Mouse (Mus musculus) midbrain, embryonic 14.5 days (tissue): ENCODE measurements around the gene Tmem8b. TPM values are rescaled to one million over a fixed set of nuclear protein-coding genes. Genes with fewer than 3 reads are reported as not detected.
A peak's percentile ranks its signal among the peaks of the same experiment; 100 is the strongest.

Experiments
- ATAC-seq: fragments of 200-750 bp; cut with Nextera tagmentation; 2 replicates; pipeline ENCODE4 v1.8.0; 2017; ENCODE audit warnings: moderate number of reproducible peaks, moderate library complexity; ENCODE audit not compliant: low FRiP score, low TSS enrichment
- DNase-seq: peaks from one replicate; pipeline ENCODE4 v3.0.0-alpha.2; 2015
- H3K27ac ChIP-seq: fragments of 300-500 bp; sonication (generic); replicated peaks from 2 replicates; pipeline ENCODE4 v1.5.1; 2014; ENCODE audit warnings: mild to moderate bottlenecking, low read depth, low read length, moderate library complexity
- H3K27me3 ChIP-seq: fragments of 300-500 bp; sonication (generic); 2 replicates; pipeline ENCODE4 v1.6.1; 2014; ENCODE audit warnings: low read length, control low read depth, mixed read lengths; ENCODE audit not compliant: control insufficient read depth, insufficient read depth
- H3K36me3 ChIP-seq: fragments of 300-500 bp; sonication (generic); 2 replicates; pipeline ENCODE4 v1.6.1; 2014; ENCODE audit warnings: low read length, control low read depth; ENCODE audit not compliant: control insufficient read depth, insufficient read depth
- H3K4me1 ChIP-seq: fragments of 300-500 bp; sonication (generic); 2 replicates; pipeline ENCODE4 v1.6.1; 2014; ENCODE audit warnings: mild to moderate bottlenecking, antibody characterized with exemption, low read length, control low read depth; ENCODE audit not compliant: control insufficient read depth, insufficient read depth
- H3K4me2 ChIP-seq: fragments of 300-500 bp; sonication (generic); 2 replicates; pipeline ENCODE4 v1.6.1; 2014; ENCODE audit warnings: mild to moderate bottlenecking, low read length, moderate library complexity
- H3K4me3 ChIP-seq: fragments of 300-500 bp; sonication (generic); replicated peaks from 2 replicates; pipeline ENCODE4 v1.5.1; 2014; ENCODE audit warnings: low read depth, low read length
- H3K9ac ChIP-seq: fragments of 300-500 bp; sonication (generic); replicated peaks from 2 replicates; pipeline ENCODE4 v1.6.1; 2014; ENCODE audit warnings: mild to moderate bottlenecking, low read length, moderate library complexity
- H3K9me3 ChIP-seq: fragments of 300-500 bp; sonication (generic); 2 replicates; pipeline ENCODE4 v1.6.1; 2016; ENCODE audit warnings: low read length, control low read depth, mixed read lengths; ENCODE audit not compliant: control insufficient read depth
- WGBS: fragments of 180-500 bp; shearing (Covaris S2); extraction: QIAGEN DNeasy Blood & Tissue Kit; methylation state at CpG from one replicate; pipeline ENCODE4 v1.1.7; 2014; 5-methylcytosine and 5-hydroxymethylcytosine counted together
- polyA plus RNA-seq: library from polyadenylated mRNA; unstranded; fragments of >200 nt; fragmentation: Nextera tagmentation; extraction: Ambion mirVana; gene quantifications from 2 replicates; pipeline ENCODE4 v1.2.1, GENCODE M21; 2014

Tmem8b gene
- polyA plus RNA-seq, 1 experiment from 2014 or later, result 11.2 TPM

GRCm38 (mm10) chr4:43696561-43696960 is 27.8 kb downstream of the Tmem8b start:
- no peak for ATAC-seq
- no peak for DNase-seq
- H3K4me2 ChIP-seq, result no peak overlapping the region
- no peaks in the 10 kb centered on the region for H3K4me1 ChIP-seq
- H3K27ac ChIP-seq, result no peak overlapping the region
- no peaks in the 10 kb centered on the region for H3K27me3 ChIP-seq
- 89% methylated on average over 13 of the region's 13 CpGs for WGBS
- H3K9me3 ChIP-seq, result no peaks in the 10 kb centered on the region
- no peak overlapping the region for H3K4me3 ChIP-seq
- peaks cover 2% of the 10 kb centered on the region; the same call in 1 of the 2 replicates for H3K36me3 ChIP-seq
- H3K9ac ChIP-seq, result no peak overlapping the region

- H3K27me3 ChIP-seq, result no peaks in the 10 kb centered on the region
- H3K4me1 ChIP-seq, result no peaks in the 10 kb centered on the region
- DNase-seq, result no peak
Observed at GRCm38 (mm10) chr4:43700707-43701106, 31.9 kb downstream of the Tmem8b start, which contains the start of gene Olfr70. TSS of gene Olfr70 (minus strand) at chr4:43700807.

GRCm38 (mm10) chr4:43703439-43703838 is 34.7 kb downstream of the Tmem8b start:
- Histone ChIP-seq H3K27me3 (no peaks in the 10 kb centered on the region), H3K27ac (no peak overlapping the region), H3K9ac (no peak overlapping the region), H3K4me2 (no peak overlapping the region), H3K4me1 (no peaks in the 10 kb centered on the region), H3K4me3 (no peak overlapping the region), H3K36me3 (no peaks in the 10 kb centered on the region), H3K9me3 (no peaks in the 10 kb centered on the region)
- no peak for DNase-seq
- WGBS, result 80% methylated on average over 6 of the region's 6 CpGs
- no peak for ATAC-seq

More at GRCm38 (mm10) chr4:43700707-43701106, 31.9 kb downstream of the Tmem8b start, which contains the start of gene Olfr70:
- H3K9ac ChIP-seq, result no peak within 1 kb of the TSS
- ATAC-seq, result no peak
- no peak within 1 kb of the TSS for H3K4me2 ChIP-seq
- H3K36me3 ChIP-seq, result no peaks in the 10 kb centered on the region
- H3K4me3 ChIP-seq, result no peak within 1 kb of the TSS
- WGBS, result 90% methylated on average over 6 of the region's 6 CpGs
- no peak within 1 kb of the TSS for H3K27ac ChIP-seq
- H3K9me3 ChIP-seq, result no peaks in the 10 kb centered on the region

- H3K9me3 ChIP-seq, result no peaks in the 10 kb centered on the region
Observed at GRCm38 (mm10) chr4:43703851-43704250, 35.1 kb downstream of the Tmem8b start.

GRCm38 (mm10) chr4:43705991-43706390 is 37.2 kb downstream of the Tmem8b start:
- 90% methylated on average over 13 of the region's 13 CpGs for WGBS
- no peak overlapping the region for H3K4me2 ChIP-seq
- no peaks in the 10 kb centered on the region for H3K36me3 ChIP-seq
- no peak for DNase-seq
- H3K27me3 ChIP-seq, result no peaks in the 10 kb centered on the region
- no peaks in the 10 kb centered on the region for H3K4me1 ChIP-seq
- H3K27ac ChIP-seq, result no peak overlapping the region
- no peak overlapping the region for H3K4me3 ChIP-seq
- no peaks in the 10 kb centered on the region for H3K9me3 ChIP-seq
- no peak overlapping the region for H3K9ac ChIP-seq
- ATAC-seq, result no peak

More at GRCm38 (mm10) chr4:43703851-43704250, 35.1 kb downstream of the Tmem8b start:
- Histone ChIP-seq H3K4me1 (no peaks in the 10 kb centered on the region), H3K36me3 (no peaks in the 10 kb centered on the region), H3K4me3 (no peak overlapping the region), H3K4me2 (no peak overlapping the region), H3K9ac (no peak overlapping the region), H3K27me3 (no peaks in the 10 kb centered on the region), H3K27ac (no peak overlapping the region)
- DNase-seq (no peak), ATAC-seq (no peak)
- WGBS, result 63% methylated on average over 8 of the region's 8 CpGs

- Histone ChIP-seq H3K9ac (no peak within 1 kb of the TSS), H3K27me3 (no peaks in the 10 kb centered on the region), H3K4me3 (no peak within 1 kb of the TSS), H3K4me1 (no peaks in the 10 kb centered on the region), H3K36me3 (no peaks in the 10 kb centered on the region), H3K4me2 (no peak within 1 kb of the TSS), H3K9me3 (no peaks in the 10 kb centered on the region), H3K27ac (no peak within 1 kb of the TSS)
- no peak for ATAC-seq
- DNase-seq, result no peak
- WGBS, result 77% methylated on average over 6 of the region's 6 CpGs
Observed at GRCm38 (mm10) chr4:43709869-43710268, 41.1 kb downstream of the Tmem8b start, which contains the start of gene Olfr71. TSS of gene Olfr71 (minus strand) at chr4:43710255.

- Histone ChIP-seq H3K36me3 (no peaks in the 10 kb centered on the region), H3K27me3 (no peaks in the 10 kb centered on the region), H3K9ac (no peak overlapping the region), H3K4me3 (no peak overlapping the region), H3K4me2 (no peak overlapping the region), H3K27ac (no peak overlapping the region), H3K9me3 (no peaks in the 10 kb centered on the region), H3K4me1 (no peaks in the 10 kb centered on the region)
- DNase-seq (peak; percentile 84), ATAC-seq (no peak)
- 4% methylated on average over 2 of the region's 2 CpGs for WGBS
Observed at GRCm38 (mm10) chr4:43711821-43712220, 43.0 kb downstream of the Tmem8b start.

- no peaks in the 10 kb centered on the region for H3K9me3 ChIP-seq
- no peak overlapping the region for H3K4me3 ChIP-seq
- H3K27me3 ChIP-seq, result no peaks in the 10 kb centered on the region
- H3K4me1 ChIP-seq, result no peaks in the 10 kb centered on the region
- no peaks in the 10 kb centered on the region for H3K36me3 ChIP-seq
- WGBS, result 40% methylated on average over 7 of the region's 7 CpGs
- no peak overlapping the region for H3K4me2 ChIP-seq
- ATAC-seq (no peak), DNase-seq (no peak)
- H3K27ac ChIP-seq, result no peak overlapping the region
- no peak overlapping the region for H3K9ac ChIP-seq
Observed at GRCm38 (mm10) chr4:43713652-43714219, 45.0 kb downstream of the Tmem8b start.

- H3K9ac ChIP-seq, result no peak overlapping the region
- ATAC-seq (no peak), DNase-seq (peak; percentile 31)
Observed at GRCm38 (mm10) chr4:43720491-43721228, 51.9 kb downstream of the Tmem8b start.

More at GRCm38 (mm10) chr4:43720491-43721228, 51.9 kb downstream of the Tmem8b start:
- no peaks in the 10 kb centered on the region for H3K27me3 ChIP-seq
- H3K4me3 ChIP-seq, result no peak overlapping the region
- H3K4me1 ChIP-seq, result no peaks in the 10 kb centered on the region
- H3K36me3 ChIP-seq, result no peaks in the 10 kb centered on the region
- WGBS, result 65% methylated on average over 12 of the region's 16 CpGs
- H3K9me3 ChIP-seq, result no peaks in the 10 kb centered on the region
- H3K4me2 ChIP-seq, result no peak overlapping the region
- no peak overlapping the region for H3K27ac ChIP-seq
